Mouse (Mus musculus): ENCODE data around the gene 9230112D13Rik. TPM values are rescaled to one million over a fixed set of nuclear protein-coding genes. Genes with fewer than 3 reads are reported as not detected.

Gene 9230112D13Rik
- polyA plus RNA-seq, 1 experiment from 2014 or later: not detected

DNA sequence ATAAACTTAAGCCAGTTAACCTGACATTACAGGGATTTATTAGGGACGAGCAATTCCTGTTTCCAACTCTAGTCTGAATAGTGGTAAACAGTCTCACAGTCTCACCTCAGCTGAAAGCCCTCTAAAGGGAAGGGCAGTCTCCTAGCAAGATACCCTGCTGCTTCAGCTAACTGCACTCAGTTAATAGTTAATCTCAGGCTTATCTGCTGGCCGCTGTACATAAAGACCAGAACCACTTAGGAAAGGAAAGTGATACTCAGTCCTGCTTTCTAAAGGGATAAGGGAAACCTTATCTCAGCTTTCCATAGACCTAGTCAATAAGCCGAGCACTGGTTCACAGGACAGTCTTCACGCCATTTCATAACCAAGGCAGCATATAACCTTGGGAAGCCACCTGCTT lies 13.3 kb upstream of the 9230112D13Rik start:
- Histone ChIP-seq H3K36me3 (no peaks in the 10 kb centered on the region), H3K4me1 (no peaks in the 10 kb centered on the region), H3K4me3 (no peak overlapping the region), H3K4me2 (replicated peaks) (no peak overlapping the region), H3K27me3 (no peaks in the 10 kb centered on the region), H3K27ac (no peak overlapping the region), H3K9me3 (replicated peaks) (no peaks in the 10 kb centered on the region), H3K9ac (no peak overlapping the region)
- ATAC-seq (ENCODE audit: low FRiP score): no peak
- WGBS: 68% methylated on average over 4 of the region's 4 CpGs

DNA sequence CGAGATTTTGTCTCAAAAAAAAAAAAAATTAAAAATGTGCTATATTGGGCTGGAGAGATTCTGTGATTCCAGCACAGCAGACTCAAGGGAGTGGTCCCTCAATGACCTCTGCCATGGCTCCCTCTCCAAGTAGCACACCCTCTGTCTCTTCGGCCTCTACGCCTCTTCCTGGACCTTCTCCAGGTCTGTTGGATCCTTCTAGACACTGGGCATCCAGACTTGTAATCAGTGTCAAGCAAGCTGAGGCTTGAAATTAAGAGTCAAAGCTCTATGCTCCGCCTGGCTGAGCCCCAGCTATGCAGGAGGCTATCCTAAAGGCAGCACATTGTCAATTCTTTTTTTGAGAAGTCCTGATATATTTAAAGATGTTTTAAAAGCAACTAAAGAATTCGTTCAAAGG lies 10.9 kb upstream of the 9230112D13Rik start:
- ATAC-seq (ENCODE audit: low FRiP score): no peak
- WGBS: 85% methylated on average over 5 of the region's 5 CpGs
- H3K4me1 ChIP-seq: no peaks in the 10 kb centered on the region
- 0 out of 2 replicates have a peak, but pooled peaks cover 4% of the 10 kb centered on the region for H3K9me3 ChIP-seq (replicated peaks)
- no peak overlapping the region for H3K27ac ChIP-seq
- no peaks in the 10 kb centered on the region for H3K36me3 ChIP-seq
- H3K9ac ChIP-seq: no peak overlapping the region
- H3K4me2 ChIP-seq (replicated peaks): no peak overlapping the region
- no peak overlapping the region for H3K4me3 ChIP-seq
- H3K27me3 ChIP-seq: no peaks in the 10 kb centered on the region

DNA sequence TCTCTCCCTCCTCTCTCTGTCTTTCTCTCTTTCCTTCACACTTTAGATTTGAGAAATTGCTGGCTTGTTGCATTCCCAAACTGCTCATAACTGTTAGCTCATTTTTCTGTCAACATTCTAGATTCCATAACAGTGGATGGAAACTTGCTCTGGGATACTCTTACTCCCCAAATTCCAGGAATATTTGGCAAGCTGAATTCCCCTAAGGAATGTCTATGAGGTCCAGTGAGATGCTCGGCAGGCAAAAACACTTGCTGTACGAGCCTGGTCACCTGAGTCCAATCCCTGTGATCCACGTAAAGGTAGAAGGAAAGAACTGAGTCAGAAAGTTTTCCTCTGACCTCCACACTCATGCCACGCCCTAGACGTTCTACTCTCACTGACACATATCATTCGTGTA lies 9.9 kb upstream of the 9230112D13Rik start:
- Histone ChIP-seq H3K4me3 (no peak overlapping the region), H3K27me3 (no peaks in the 10 kb centered on the region), H3K4me1 (no peaks in the 10 kb centered on the region), H3K27ac (no peak overlapping the region), H3K36me3 (no peaks in the 10 kb centered on the region), H3K9ac (no peak overlapping the region), H3K4me2 (replicated peaks) (no peak overlapping the region), H3K9me3 (replicated peaks) (0 out of 2 replicates have a peak, but pooled peaks cover 4% of the 10 kb centered on the region)
- 84% methylated on average over 6 of the region's 6 CpGs for WGBS
- ATAC-seq (ENCODE audit: low FRiP score): no peak

DNA sequence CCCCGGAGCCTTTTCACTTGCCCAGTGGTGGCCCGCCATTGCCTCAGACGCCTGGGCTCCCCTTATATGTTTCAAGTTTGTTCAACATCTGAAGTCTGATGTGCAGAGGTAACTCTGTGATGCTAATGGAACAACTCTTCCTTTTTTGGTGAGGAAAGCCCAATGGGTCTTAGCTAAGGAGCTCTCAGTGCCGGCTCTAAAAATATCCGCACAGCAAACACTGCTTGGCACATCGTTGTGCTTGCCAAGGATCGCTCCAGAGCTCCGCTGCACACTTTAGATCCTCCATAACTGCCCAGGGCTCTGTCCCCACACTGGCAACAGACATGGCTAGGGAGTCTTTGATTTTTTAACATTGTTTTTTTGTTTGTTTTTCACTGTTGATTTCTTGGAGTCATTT lies 6.2 kb upstream of the 9230112D13Rik start:
- no peaks in the 10 kb centered on the region for H3K36me3 ChIP-seq
- no peaks in the 10 kb centered on the region for H3K27me3 ChIP-seq
- no peak overlapping the region for H3K4me3 ChIP-seq
- H3K27ac ChIP-seq: no peak overlapping the region
- no peak overlapping the region for H3K9ac ChIP-seq
- 0 out of 2 replicates have a peak, but pooled peaks cover 4% of the 10 kb centered on the region for H3K9me3 ChIP-seq (replicated peaks)
- ATAC-seq (ENCODE audit: low FRiP score): no peak
- 69% methylated on average over 8 of the region's 8 CpGs for WGBS
- H3K4me1 ChIP-seq: no peaks in the 10 kb centered on the region
- no peak overlapping the region for H3K4me2 ChIP-seq (replicated peaks)

DNA sequence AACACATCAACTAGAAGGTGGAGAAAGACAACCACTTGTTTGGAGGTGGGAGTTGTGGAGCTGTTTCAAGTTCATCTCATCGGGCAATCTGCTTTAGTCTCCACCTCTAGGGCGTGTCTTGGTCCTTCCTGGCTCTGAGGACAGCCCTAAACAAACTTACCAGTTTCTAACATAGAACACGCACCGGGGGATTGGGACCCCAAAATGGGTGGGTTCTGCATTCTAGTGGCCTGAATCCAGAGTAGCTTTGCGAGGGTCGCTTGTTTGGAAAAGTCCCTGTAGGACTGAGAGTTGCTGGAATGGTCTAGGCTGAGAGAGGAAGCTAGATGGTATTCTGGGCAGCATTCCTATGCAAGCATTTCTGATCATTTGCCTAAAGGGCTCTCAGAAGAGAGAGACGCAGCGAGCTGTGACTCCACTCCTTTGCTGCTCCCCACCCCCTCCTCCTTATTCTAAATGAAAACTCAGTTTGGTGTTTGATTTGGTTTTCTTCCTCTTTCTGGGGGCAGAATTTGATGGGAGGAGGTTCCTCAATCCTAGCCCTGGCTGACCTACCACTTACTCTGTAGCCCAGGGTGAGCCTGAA lies 4.5 kb downstream of the 9230112D13Rik start:
- ATAC-seq (ENCODE audit: low FRiP score): no peak
- Histone ChIP-seq H3K4me3 (no peak overlapping the region), H3K4me1 (no peaks in the 10 kb centered on the region), H3K4me2 (replicated peaks) (no peak overlapping the region), H3K27ac (no peak overlapping the region), H3K9ac (no peak overlapping the region), H3K27me3 (no peaks in the 10 kb centered on the region), H3K9me3 (replicated peaks) (no peaks in the 10 kb centered on the region), H3K36me3 (no peaks in the 10 kb centered on the region)
- WGBS: 89% methylated on average over 8 of the region's 8 CpGs

DNA sequence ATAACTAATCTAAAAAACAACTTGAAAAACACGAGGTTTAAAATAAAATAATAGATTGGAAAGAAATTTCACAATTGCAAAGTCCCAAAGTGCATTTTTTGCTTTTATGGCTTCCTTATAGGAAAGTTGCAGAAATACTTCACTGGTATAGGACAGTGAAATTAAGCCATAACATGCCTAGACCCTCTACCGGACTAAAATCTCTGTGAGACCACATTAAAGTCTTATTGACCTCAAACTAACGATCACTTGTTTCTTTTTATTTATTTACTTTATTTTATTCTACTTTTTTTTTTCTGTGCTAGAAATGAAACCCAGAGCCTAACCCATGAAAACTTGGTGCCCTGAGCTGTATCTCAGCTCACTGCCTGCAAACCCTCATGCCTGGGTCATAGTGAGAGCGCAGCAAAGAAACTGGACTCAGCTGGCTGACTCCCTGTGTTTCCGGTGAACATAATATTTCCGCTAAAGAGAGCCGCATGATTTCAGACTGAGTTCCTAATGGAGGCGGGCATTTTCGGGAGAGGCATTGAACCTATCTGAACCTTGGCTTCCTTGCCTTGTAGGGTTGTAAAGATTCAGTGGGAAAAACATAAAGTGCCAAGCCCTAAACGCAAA lies 5.5 kb downstream of the 9230112D13Rik start:
- no peaks in the 10 kb centered on the region for H3K36me3 ChIP-seq

DNA sequence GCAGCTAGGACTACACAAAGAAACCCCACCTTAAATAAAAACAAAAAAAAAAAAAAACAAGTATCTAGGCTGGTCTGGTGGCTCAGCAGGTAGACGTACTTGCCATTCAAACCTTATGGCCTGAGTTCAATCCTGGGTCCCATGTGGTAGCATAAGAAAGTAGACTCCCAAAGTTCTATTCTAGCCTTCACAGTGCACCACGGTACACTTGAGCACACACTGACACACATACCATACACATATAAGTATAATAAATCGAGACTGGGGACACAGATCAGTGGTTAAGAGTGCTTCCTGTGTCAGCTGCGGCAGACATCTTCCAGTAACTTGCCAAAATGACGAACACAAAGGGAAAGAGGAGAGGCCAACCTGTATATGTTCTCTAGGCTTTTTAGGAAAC lies 6.7 kb downstream of the 9230112D13Rik start:
- no peaks in the 10 kb centered on the region for H3K36me3 ChIP-seq
- no peak for ATAC-seq (ENCODE audit: low FRiP score)
- no peak overlapping the region for H3K9ac ChIP-seq
- H3K27ac ChIP-seq: no peak overlapping the region
- H3K27me3 ChIP-seq: no peaks in the 10 kb centered on the region
- H3K4me2 ChIP-seq (replicated peaks): no peak overlapping the region
- 88% methylated on average over 5 of the region's 5 CpGs for WGBS
- no peak overlapping the region for H3K4me3 ChIP-seq
- no peaks in the 10 kb centered on the region for H3K9me3 ChIP-seq (replicated peaks)
- no peaks in the 10 kb centered on the region for H3K4me1 ChIP-seq

More for the DNA sequence above, 5.5 kb downstream of the 9230112D13Rik start:
- Histone ChIP-seq H3K4me2 (replicated peaks) (no peak overlapping the region), H3K27me3 (no peaks in the 10 kb centered on the region), H3K27ac (no peak overlapping the region), H3K9me3 (replicated peaks) (no peaks in the 10 kb centered on the region), H3K9ac (no peak overlapping the region), H3K4me1 (no peaks in the 10 kb centered on the region), H3K4me3 (no peak overlapping the region)
- ATAC-seq (ENCODE audit: low FRiP score): no peak
- 86% methylated on average over 10 of the region's 10 CpGs for WGBS

DNA sequence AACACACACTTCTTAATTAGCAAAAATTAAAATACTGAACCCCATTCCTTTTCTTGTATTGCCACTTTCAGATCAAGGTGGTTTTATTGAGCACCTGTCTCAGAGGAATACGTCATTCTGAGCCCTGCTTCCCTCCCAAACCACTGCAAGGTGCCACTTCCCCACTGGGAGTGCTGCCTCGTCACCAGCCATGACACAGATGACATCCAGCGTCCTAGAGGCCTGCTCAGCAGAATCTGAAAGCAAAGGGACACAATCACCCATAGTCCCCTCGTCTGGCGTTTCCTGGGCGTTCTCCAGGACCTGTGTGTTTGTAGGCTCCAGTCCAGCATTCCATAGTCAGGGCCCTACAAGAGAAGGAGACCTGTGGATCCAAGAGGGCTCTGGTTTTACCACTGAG lies 8.5 kb downstream of the 9230112D13Rik start:
- Histone ChIP-seq H3K4me1 (peaks cover under 1% of the 10 kb centered on the region; the same call in 1 of the 2 replicates), H3K9ac (no peak overlapping the region), H3K27me3 (no peaks in the 10 kb centered on the region), H3K36me3 (no peaks in the 10 kb centered on the region), H3K4me2 (replicated peaks) (no peak overlapping the region), H3K27ac (no peak overlapping the region), H3K4me3 (no peak overlapping the region), H3K9me3 (replicated peaks) (no peaks in the 10 kb centered on the region)
- WGBS: 52% methylated on average over 6 of the region's 6 CpGs
- no peak for ATAC-seq (ENCODE audit: low FRiP score)

DNA sequence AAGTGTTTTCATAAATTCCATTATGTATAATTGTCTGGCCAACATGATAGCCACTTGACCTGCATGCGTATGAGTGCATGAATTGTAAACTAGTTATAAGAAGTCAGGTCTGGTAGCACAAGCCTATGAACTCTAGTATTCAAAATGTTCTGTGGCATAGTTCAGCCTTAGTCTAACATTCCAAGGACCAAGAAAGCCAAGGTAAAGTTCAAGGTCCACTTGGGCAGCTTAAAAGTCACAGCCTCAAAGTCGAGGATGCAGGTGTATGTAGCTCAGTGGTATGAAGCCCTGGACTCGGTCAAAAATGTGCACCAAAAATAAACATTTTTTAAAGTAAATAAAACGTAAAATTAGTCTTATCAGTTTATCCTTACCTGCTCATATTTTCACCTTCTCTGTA lies 10.0 kb downstream of the 9230112D13Rik start:
- ATAC-seq (ENCODE audit: low FRiP score): no peak
- no peak overlapping the region for H3K4me2 ChIP-seq (replicated peaks)
- H3K36me3 ChIP-seq: no peaks in the 10 kb centered on the region
- no peaks in the 10 kb centered on the region for H3K27me3 ChIP-seq
- no peak overlapping the region for H3K4me3 ChIP-seq
- WGBS: 89% methylated on average over 4 of the region's 4 CpGs
- H3K27ac ChIP-seq: no peak overlapping the region
- H3K9ac ChIP-seq: no peak overlapping the region
- no peaks in the 10 kb centered on the region for H3K9me3 ChIP-seq (replicated peaks)
- H3K4me1 ChIP-seq: peaks cover 15% of the 10 kb centered on the region

DNA sequence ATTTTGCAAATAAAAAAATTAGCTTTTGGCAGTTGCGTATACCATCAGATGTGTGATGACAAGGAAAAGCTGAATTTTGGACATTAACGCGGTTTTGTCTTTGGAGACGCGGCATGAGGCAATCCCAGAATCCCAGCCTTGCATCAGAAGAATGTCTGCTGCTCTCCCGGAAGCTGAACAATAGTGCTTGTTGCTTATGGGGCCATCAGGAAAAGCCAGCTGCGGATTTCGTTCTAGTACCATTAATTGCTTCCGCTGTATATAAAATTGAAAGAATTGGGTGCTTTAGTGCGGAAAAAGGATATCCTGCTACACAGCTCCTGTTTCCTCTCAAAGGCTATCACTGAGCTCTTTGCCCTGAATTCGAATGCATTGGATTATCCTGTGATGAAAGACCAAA lies 10.7 kb downstream of the 9230112D13Rik start:
- WGBS: 81% methylated on average over 11 of the region's 11 CpGs
- H3K27ac ChIP-seq: no peak overlapping the region
- no peaks in the 10 kb centered on the region for H3K27me3 ChIP-seq
- H3K36me3 ChIP-seq: no peaks in the 10 kb centered on the region
- no peak overlapping the region for H3K9ac ChIP-seq
- H3K4me1 ChIP-seq: peaks cover 15% of the 10 kb centered on the region
- H3K4me2 ChIP-seq (replicated peaks): no peak overlapping the region
- ATAC-seq (ENCODE audit: low FRiP score): no peak
- H3K4me3 ChIP-seq: no peak overlapping the region
- no peaks in the 10 kb centered on the region for H3K9me3 ChIP-seq (replicated peaks)

DNA sequence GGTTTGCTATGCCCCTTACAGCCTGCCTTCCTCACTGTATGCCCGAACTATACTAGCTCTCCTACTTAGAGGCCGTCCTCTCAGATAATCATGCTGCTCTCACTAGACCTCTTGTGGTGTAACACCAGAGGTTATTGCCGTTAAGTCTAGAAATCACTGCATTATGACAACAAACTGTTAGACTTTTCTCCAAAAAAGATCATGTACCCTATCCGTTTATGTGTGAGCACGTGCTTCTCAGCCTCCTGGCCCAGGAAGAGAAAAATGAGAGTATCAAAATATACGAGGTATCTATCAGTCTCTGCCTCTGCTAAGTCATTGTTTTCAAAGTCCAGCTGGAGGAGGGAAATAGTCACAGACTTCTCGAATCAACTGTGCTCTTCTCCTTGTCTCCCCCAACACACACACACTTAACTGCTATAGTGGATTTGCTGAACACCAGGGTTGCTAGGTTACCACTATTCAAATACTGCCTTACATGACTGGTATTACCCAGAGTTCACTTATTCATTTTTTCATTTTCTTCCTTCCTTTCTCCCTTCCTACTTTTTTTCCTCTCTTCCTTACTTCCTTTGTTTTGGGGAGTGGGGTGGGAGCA lies 13.7 kb downstream of the 9230112D13Rik start:
- Histone ChIP-seq H3K36me3 (no peaks in the 10 kb centered on the region), H3K27ac (no peak overlapping the region), H3K9ac (no peak overlapping the region), H3K9me3 (replicated peaks) (no peaks in the 10 kb centered on the region), H3K4me2 (replicated peaks) (no peak overlapping the region), H3K27me3 (no peaks in the 10 kb centered on the region), H3K4me1 (peaks cover 15% of the 10 kb centered on the region), H3K4me3 (no peak overlapping the region)
- 57% methylated on average over 7 of the region's 7 CpGs for WGBS
- no peak for ATAC-seq (ENCODE audit: low FRiP score)

DNA sequence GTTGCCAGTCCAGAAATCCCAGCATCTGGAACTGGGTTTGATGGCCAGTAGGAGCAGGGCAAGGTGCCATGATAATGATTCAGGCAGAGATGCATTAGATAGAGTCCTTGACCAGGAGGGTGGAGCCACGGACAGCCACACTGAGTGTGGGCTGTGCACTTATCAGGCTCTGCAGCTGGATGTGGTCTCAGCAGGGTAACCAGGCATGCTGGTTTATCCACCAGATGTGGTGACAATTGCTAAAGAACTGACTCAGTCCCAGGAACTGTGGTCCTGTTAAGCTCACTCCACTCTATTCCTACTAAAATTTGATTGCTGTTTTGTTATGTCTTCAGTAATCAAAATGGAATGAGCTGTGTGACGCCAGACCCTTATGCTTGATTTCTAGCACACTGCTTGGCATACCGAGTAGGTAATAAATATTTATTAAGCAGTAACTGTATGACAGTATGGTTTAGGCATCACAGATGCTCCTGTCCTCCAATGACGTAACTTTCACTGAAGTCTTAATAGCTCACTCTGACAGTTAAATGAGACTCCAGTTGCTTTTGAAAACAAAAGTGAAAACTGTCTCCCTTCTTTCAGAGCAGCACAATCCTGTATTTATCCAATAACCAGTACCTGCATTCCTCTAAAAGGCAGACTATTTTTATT lies 14.3 kb downstream of the 9230112D13Rik start:
- H3K9ac ChIP-seq: no peak overlapping the region
- no peak overlapping the region for H3K4me3 ChIP-seq
- H3K36me3 ChIP-seq: no peaks in the 10 kb centered on the region
- H3K27me3 ChIP-seq: no peaks in the 10 kb centered on the region
- H3K27ac ChIP-seq: no peak overlapping the region
- H3K9me3 ChIP-seq (replicated peaks): no peaks in the 10 kb centered on the region
- peak; percentile 47 for ATAC-seq (ENCODE audit: low FRiP score)
- WGBS: 35% methylated on average over 4 of the region's 4 CpGs
- peaks cover 17% of the 10 kb centered on the region for H3K4me1 ChIP-seq
- no peak overlapping the region for H3K4me2 ChIP-seq (replicated peaks)
